Mouse (Mus musculus): ENCODE measurements around the gene Tsks.

Gene Tsks

DNA sequence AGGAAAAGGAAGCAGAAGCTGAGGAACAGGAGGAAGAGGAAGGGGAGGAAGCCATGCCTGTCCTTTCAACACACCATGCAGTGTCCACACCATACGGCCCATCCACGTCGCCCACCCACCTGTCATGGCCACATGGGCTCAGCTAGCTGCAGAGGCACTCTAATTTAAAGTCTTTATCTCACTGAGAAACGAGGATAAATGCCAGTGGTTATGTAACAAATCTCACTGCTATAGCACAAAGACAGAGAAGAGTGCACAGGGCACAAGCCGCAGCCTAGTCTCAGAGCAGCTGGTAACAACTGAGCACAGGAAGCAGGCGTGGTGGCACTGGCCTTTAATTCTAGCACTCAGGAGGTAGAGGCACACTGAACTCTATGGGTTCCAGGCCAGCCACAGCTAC lies 6.9 kb downstream of the Tsks start:
- DNase-seq (ENCODE audit: low read depth, low spot score), result no peak

DNA sequence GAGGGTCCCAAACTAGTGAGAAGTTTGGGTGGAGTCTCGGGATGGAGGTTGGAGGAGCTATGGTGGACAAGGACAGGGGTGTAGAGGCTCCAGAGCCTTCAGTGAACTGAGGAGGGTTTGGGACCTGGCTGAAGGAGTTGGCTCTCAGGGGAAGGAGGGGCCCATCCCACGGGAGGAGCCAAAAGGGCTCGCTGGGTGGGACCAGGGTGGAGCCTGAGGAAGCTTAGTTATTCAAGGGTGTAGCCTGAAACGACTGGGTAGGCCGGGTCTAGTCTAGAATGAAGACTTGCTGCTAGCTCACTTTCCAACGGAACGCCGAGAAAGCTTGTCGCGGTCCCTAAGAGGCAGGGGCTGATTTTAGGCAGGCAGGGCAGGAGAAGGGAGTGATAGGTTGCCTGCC lies 9.0 kb downstream of the Tsks start:
- peak; percentile 97 for DNase-seq (ENCODE audit: low read depth, low spot score)

DNA sequence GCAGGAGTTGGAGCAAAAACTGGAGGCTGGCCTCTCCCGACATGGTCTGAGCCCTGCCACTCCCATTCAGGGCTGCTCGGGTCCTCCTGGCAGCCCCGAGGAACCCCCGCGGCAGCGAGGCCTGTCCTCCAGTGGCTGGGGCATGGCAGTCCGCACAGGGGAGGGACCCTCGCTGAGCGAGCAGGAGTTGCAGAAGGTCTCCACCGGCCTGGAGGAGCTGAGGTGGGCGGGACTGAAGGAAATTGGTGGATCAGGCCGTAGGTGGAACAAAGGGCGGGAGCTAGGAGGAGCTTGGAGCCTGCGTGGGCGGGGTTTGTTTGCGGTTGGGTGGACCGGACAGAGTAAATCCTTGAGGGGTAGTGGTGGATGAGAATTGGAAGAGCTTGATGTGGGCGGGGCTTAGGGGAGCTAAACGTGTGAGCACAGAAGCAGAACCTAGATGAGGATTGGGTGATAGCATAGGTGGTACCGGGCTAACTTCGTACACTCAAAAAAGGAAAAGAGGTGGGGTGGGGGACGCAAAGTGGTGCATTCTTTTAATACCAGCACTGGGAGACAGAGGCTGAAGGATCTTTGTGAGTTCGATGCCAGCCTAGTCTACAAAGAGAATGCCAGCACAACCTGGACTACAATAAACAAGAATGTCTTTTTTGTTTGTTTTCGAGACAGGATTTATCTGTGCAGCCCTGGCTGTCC lies 9.8 kb downstream of the Tsks start:
- peak; percentile 99 for DNase-seq (ENCODE audit: low read depth, low spot score)

DNA sequence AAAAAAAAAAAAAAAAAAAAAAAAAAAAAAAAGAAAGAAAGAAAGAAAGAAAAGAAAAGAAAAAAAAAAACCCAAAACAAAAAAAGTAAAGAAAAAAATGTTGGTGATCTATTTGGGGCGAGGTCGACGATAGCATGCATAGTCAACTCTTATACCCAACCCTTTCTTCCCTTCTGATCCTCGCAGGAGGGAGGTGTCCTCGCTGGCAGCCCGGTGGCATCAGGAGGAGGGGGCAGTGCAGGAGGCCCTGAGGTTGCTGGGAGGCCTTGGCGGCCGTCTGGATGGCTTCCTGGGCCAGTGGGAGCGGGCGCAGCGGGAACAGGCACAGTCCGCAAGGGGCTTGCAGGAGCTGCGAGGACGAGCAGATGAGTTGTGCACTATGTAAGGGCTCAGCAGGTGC lies 10.6 kb downstream of the Tsks start:
- no peak for DNase-seq (ENCODE audit: low read depth, low spot score)

DNA sequence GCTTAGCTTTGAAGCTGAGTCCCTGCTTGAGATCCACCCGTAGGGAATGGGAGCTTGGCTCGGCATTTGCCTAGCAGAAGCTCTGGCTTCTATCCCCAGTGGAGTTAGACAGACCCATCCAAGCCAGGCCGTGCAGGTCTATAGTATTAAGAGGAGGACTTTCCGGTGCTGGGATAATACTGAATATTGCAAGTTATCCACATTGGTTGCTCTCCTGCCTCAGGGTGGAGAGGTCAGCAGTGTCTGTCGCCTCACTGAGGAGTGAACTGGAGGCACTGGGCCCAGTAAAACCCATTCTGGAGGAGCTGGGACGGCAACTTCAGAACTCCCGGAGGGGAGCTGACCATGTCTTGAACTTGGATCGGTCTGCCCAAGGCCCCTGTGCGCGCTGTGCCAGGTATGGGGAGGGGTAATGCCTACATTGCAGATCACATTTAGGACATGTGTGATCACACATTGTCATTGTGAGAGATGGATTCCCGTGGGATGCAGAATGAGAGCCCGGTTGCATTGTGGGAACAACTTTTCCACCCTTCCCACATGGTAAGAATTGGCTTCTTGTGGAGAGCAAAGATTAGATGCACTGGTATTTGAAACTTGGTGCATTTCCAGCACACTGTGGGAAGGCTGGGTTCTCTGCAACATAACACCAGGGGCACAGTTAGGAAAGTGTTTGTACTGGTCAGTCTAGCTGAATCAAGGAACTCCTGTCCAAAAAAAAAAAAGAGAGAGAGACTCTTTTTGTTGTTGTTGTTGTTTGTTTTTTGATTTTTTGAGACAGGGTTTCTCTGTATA lies 11.3 kb downstream of the Tsks start:
- DNase-seq (ENCODE audit: low read depth, low spot score), result no peak

DNA sequence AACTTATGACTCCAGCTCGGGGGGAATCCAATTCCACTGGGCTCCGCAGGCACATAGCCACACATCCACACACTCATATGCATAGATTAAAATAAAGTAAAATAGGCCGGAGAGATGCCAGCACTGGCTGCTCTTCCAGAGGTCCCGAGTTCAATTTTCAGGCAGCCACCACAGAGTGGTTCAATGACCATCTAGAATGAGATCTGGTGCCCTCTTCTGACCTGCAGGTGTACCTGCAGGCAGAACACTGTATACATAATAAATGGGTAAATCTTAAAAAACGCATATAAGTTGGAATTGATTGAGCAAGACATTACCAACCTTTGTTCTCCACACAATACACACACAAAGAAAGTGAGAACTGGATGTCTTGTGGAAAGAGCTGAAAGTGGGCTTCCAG lies 12.6 kb downstream of the Tsks start:
- peak; percentile 56 for DNase-seq (ENCODE audit: low read depth, low spot score)

DNA sequence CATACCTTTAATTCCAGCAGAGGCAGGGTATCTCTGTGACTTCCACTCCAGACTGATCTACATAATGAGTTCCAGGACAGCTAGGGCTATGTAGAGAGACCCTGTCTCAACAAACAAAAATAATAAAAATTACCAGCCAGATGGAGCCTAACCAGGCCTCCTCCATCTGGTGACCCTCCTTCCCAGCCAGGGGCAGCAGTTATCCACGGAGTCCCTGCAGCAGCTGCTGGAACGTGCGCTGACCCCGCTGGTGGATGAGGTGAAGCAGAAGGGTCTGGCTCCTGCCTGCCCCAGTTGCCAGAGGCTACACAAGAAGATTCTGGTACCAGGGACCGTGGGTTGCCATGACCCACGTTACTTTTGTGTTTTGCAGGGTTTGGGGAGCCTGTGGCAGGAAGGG lies 13.3 kb downstream of the Tsks start:
- DNase-seq (ENCODE audit: low read depth, low spot score), result no peak

DNA sequence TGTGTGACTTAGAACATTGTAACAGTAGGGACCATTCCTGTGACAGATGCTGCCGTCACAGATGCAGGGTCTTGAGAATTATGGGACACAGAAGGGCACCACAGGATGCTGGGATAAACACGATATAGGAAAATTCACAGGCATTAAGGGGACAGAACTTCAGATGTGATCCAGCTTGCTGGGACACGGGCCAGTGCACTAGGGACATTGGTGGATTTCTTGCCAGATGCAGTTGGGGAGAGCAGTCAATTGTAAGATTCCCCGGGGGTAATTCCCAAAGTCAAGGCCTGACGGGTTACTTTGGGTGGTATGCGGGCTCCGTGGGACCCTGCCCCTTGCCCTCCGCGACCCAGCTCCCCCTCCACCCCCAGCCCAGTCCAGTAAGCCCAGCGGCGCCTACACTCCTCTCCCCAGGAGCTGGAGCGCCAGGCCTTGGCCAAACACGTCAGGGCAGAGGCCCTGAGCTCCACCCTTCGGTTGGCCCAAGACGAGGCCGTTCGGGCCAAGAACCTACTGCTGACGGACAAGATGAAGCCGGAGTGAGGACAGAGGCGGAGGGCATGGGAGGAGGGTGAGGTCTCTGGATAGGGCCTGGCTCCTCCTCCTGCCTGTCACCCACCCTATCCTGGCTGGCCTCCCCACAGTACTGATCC lies 14.3 kb downstream of the Tsks start:
- no peak for DNase-seq (ENCODE audit: low read depth, low spot score)

DNA sequence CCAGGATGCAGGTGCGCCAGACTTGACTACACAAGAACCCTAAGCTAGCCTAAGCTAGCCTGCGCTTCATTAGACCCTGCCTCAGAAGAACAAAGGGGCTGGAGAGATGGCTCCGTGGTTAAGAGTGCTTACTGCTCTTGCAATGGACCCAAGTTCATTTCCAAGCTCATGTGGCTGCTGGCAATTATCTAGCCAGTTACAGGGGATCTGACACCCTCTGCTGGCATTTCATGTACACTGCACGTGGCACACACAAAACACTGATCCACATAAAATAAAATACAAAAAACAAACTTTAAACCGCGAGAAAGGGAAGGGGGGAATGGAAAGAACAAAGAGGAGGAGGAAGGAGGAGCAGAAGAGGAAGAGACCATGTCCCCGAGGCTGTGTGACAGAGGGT lies 15.2 kb downstream of the Tsks start:
- peak; percentile 66 for DNase-seq (ENCODE audit: low read depth, low spot score)

DNA sequence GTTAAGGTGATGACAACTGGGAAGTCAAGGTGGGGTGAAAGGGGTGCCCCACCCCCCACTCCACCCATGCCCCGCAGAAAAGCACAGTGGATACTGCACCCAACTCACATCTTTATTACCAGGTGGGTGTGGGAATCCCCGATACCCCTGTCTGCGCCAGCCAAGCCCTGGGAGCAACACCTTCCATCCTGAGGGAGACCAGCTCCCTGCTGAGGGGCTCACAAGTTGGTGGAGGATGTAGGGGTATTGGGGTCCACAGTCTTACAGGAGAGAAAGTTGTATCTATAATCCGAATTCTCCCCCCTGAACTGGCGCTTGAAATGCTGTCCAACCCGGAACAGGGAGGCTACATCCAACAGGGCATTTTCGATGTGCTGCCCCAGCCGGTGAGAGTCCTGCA lies 16.3 kb downstream of the Tsks start:
- DNase-seq (ENCODE audit: low read depth, low spot score), result no peak

DNA sequence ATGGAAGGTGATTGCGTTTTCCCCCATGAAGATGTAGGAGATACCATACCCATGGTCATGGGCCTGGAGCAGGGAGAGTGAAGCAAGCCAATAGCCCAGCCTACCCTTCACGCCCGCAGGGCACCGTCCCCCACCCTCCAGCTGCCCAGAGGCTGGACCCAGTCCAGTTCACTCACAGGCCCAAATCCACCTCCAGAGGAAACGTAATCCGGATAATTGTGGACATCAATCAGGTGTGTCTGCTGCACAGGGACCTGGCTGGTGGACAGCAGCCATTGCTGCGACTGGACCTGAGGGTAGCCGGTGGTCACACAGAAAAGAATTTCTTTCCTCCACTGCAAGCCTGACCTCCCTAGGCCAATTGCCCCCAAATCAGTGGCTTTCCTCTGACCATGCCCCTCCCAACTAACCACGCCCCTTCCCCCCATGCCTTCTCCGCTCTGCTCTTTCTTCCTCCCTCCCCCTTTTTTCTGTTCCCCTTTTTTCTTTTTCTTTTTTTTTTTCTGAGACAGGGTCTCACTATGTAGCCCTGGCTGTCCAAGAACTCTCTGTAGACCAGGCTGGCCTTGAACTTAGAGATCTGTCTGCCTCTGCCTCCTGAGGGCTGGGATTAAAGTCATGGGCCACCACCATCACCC lies 17.0 kb downstream of the Tsks start:
- no peak for DNase-seq (ENCODE audit: low read depth, low spot score)

DNA sequence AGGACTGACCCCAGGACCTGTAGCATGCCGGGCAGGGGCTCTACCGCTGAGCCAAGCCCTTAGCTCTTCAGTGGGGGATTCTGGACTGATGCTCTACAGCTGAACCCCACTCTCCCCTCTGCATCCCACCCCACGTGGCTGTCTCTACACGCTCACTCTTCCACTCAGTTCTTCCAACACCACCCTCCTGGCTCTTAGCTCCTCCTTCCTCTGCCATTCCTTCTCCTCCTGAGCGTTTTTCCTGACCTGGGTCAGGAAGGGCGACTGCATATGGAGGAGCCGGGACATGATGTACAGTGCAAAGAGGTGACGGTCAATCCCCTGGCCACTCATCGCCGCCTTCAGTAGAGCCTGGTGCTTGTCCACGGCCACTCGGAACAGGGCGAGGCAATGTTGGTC lies 17.5 kb downstream of the Tsks start:
- DNase-seq (ENCODE audit: low read depth, low spot score), result no peak

DNA sequence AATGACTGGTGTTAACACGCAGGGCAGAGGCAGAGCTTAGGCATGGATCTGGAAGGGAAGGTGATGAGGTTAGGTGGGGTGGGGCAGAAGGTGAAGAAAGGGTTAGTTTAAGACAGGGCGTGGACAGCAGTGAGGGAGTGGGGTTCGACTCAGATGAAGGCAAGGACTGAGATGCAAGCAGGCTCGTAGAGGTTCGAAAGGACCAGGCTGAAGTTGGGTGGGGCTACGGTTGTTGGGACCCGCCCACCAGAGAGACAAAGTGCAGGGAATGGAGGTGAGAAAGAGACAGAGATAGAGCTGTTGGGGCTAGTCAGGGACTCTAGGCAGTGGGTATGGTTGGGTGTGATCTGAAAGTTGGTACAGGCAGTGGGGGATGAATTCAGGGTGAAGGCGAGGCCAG lies 19.3 kb downstream of the Tsks start:
- DNase-seq (ENCODE audit: low read depth, low spot score), result peak; percentile 53

DNA sequence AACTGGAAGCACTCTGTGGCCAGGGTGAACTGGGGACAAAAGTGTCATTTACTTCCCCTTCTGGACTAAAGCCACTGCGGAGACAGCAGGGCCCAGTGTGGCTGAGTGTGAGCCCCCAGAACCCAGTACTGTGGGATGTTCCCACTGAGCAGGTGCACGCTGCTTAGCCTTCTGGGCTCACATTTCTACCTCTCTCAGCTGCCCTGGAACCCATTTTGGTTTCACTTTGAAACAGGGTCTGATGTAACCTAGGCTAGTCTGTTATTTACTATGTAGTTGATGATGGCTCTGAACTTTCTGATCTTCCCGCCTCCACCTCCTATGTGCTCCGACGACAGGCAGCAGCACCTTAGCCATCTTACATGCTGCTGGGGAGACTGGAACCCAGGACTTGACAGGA lies 19.8 kb downstream of the Tsks start:
- no peak for DNase-seq (ENCODE audit: low read depth, low spot score)

DNA sequence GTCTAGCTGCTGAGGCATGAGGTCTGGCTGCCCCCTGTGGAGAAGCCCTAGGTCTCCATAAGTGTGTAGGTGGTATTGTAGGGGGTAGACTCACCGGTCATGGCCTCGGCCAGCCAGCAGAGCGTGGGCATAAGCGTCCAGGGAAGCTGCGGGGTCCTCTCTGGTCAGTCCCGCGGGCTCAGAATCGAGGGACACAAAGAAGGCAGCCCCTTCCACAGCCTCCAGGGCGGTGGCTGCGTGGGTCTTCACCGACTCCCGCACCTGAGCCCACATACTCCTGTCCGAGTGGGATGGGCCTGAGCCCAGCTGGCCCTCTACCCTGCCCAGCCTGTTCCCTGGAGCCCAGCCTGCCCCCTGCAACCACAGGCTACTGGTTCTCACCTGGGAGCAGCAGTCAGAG lies 22.0 kb downstream of the Tsks start:
- DNase-seq (ENCODE audit: low read depth, low spot score), result no peak

DNA sequence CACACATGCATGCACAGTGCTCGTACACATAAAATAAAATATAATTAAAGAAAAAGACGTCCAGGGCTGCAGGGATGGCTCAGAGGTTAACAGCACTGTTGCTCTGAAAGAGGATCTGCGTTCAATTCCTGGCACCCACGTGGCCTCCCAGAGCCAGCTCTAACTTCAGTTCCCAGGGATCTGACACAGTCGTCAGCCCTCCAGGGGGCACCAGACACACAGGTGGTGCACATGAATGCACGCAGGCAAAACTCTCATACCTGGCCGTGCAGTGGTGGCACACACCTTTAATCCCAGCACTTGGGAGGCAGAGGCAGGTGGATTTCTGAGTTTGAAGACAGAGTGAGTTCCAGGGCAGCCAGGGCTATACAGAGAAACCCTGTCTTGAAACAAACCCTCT lies 23.0 kb downstream of the Tsks start:
- DNase-seq (ENCODE audit: low read depth, low spot score), result peak; percentile 47

DNA sequence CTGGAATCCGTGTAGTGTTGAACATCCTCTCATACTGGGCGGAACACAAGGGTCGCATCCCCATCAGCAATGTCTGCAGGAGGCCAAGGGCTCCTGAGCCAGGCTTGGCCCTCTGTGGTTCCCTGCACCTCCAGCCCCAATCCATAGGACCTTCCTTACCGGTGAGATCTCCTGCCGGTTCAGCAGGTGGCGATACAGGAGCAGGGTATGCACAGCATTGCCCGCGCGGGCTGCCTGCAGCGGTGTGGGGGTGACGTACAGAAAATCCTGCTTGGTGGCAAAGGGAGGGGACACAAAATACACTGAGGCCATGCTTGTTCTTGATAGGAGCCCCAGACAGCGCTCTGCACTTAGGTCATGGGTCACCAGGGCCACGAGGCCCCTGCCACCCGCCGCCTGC lies 23.6 kb downstream of the Tsks start:
- peak; percentile 43 for DNase-seq (ENCODE audit: low read depth, low spot score)

DNA sequence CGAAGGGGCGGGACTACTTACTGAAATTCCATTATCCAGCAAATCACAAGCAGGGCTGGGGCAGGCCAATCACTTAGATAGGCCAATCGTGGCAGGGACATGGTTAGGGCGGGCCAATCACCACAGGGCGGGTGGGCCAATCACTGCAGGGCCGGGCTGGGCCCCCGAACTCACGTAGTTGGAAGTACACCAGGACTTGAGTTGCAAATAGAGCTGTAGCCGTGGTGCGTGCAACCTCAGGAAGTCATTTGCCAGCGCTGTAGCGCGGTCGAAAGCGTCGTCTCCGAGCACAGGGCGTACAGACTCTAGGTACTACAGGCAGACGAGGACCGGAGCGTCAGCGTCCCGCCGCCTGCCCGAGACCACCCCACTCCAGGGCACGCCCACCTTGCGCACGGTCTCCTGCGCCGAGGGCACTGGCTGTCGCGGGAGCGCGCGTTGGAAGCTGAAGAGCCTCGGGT lies 27.3 kb downstream of the Tsks start:
- peak; percentile 98 for DNase-seq (ENCODE audit: low read depth, low spot score)

DNA sequence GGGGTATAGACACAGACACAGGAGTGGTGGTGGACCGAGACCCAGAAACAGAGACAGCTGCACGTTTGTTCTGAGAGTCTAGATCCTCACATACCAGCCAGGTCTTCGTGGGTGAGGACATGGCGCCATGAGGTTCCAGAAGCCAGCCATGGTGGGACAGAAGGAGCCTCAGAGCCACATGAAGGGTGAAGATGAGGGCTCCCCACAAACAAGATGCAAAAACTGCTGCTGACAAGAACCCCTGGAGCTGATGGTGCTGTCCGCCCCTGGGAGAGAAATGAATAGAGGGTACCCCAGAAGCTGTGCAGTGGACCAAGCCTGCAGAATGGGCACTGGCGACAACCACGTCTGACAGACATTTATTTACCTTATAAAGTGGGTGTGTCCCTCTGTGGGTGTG lies 28.1 kb downstream of the Tsks start:
- DNase-seq (ENCODE audit: low read depth, low spot score), result no peak

DNA sequence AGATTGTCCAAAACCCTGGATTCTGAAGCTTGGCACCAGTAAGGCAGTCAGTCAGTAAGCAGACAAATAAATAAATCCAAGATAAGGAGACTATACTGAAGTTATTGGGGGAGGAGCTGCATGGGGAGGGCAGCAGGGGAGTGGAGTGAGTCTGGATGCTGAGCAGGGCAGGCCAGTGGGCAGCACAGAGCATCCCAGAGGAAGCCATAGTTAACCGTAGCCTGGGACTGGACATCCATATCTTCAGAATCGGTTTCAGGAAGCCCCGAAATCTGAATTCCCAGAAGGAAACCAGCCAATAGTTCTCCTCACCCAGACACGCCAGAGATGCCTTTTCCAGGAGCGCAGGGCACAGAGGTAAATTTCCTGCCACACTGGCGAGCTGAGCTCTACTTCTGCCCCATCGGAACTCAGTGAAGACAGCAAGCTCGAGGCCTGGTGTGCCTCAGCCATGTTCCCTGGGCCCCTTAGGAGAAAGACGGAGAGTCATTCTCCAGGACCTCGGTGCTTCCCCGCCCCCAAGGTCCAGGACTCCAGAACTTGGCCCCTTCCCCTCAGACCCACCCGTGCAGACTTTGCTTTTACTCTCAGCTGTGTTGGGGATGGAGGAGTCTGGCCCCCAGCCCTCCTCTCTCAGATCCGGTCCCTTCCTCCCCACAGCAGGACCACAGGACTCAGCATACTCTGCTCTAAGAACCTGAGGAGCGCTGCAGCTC lies 30.6 kb downstream of the Tsks start:
- peak; percentile 48 for DNase-seq (ENCODE audit: low read depth, low spot score)

DNA sequence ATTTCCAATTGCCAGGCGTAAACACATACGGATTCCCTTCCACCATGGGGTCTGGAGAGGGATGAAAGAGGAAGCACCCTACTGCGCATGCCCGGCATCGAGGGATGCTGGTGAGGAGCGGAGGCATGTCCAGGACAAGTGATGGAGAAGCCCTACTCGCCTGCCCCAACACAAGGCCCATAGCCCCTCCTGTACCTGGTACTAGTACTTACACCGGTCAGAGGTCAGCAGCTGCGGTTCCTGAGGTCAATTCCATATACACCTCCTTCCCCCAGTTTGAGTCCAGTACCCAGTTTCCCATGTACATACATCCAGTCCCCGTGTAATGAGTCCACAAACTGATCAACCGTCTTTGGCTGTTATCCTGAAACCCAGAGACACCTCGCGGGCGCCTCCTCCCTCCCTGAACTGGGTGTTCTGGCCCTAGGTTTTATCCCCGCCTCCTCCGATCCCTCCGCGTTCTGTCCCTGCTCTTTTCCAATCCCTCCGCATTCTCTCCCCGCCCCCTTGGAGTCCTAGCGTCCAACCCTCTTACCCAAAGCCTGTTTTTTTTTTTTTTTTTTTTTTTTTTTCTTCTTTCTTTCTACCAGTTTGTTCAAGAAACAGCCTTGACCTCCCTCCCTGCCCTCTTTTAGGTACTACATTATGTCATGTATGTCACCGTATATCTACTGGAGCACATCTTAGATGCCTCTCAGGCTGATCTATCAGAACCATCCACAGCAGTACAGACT lies 31.5 kb downstream of the Tsks start, which contains the start of gene Cpt1c:
Gene Cpt1c (minus strand): TSS at position 469 of the 734 bp plus-strand sequence.
- peak; percentile 98 for DNase-seq (ENCODE audit: low read depth, low spot score)
